Mouse (Mus musculus) stomach, embryonic 16.5 days (tissue): ENCODE data around the gene Cit. TPM values are rescaled to one million over a fixed set of nuclear protein-coding genes. Genes with fewer than 3 reads are reported as not detected.

Experiments used
- ATAC-seq: fragments of 200-750 bp; cut with Nextera tagmentation; 2 replicates; pipeline ENCODE4 v1.8.0; 2017; ENCODE audit warnings: moderate number of reproducible peaks, moderate TSS enrichment; ENCODE audit not compliant: insufficient read depth, low FRiP score
- H3K27ac ChIP-seq: fragments of 300-500 bp; sonication (generic); 2 replicates; pipeline ENCODE4 v1.5.1; 2014; ENCODE audit warnings: low read length
- H3K27me3 ChIP-seq: fragments of 300-500 bp; sonication (generic); 2 replicates; pipeline ENCODE4 v1.6.1; 2014; ENCODE audit warnings: low read length, control low read depth, mixed read lengths; ENCODE audit not compliant: control insufficient read depth, insufficient read depth
- H3K36me3 ChIP-seq: fragments of 300-500 bp; sonication (generic); 2 replicates; pipeline ENCODE4 v1.6.1; 2014; ENCODE audit warnings: low read length; ENCODE audit not compliant: control insufficient read depth, insufficient read depth
- H3K4me1 ChIP-seq: fragments of 300-500 bp; sonication (generic); 2 replicates; pipeline ENCODE4 v1.6.1; 2014; ENCODE audit warnings: low read length, control low read depth, mixed read lengths; ENCODE audit not compliant: control insufficient read depth, insufficient read depth
- H3K4me2 ChIP-seq: fragments of 300-500 bp; sonication (generic); 2 replicates; pipeline ENCODE4 v1.6.1; 2014; ENCODE audit warnings: low read depth, low read length, mixed read lengths
- H3K4me3 ChIP-seq: fragments of 300-500 bp; sonication (generic); replicated peaks from 2 replicates; pipeline ENCODE4 v1.5.1; 2014; ENCODE audit warnings: mild to moderate bottlenecking, low read length
- H3K9ac ChIP-seq: fragments of 300-500 bp; sonication (generic); 2 replicates; pipeline ENCODE4 v1.6.1; 2014; ENCODE audit warnings: low read length
- H3K9me3 ChIP-seq: fragments of 300-500 bp; sonication (generic); replicated peaks from 2 replicates; pipeline ENCODE4 v1.6.1; 2016; ENCODE audit warnings: low read length, control low read depth; ENCODE audit not compliant: control insufficient read depth
- WGBS: fragments of 180-500 bp; shearing (Covaris S2); extraction: QIAGEN DNeasy Blood & Tissue Kit; methylation state at CpG from one replicate; pipeline ENCODE4 v1.1.7; 2014; 5-methylcytosine and 5-hydroxymethylcytosine counted together
- polyA plus RNA-seq: library from polyadenylated mRNA; unstranded; fragments of >200 nt; fragmentation: Nextera tagmentation; extraction: Ambion mirVana; gene quantifications from 2 replicates; pipeline ENCODE4 v1.2.1, GENCODE M21; 2015

Cit gene
- polyA plus RNA-seq, 1 experiment from 2014 or later = 27.9 TPM

- no peak overlapping the region for H3K9ac ChIP-seq
- H3K36me3 ChIP-seq = no peaks in the 10 kb centered on the region
- H3K27me3 ChIP-seq = no peaks in the 10 kb centered on the region
- no peak overlapping the region for H3K27ac ChIP-seq
- no peaks in the 10 kb centered on the region for H3K9me3 ChIP-seq
- peak; percentile 29; the same call in 1 of the 2 replicates for ATAC-seq
- H3K4me3 ChIP-seq = no peak overlapping the region
- peak overlapping the region; percentile 4; the same call in 1 of the 2 replicates for H3K4me2 ChIP-seq
- WGBS = 7% methylated on average over 19 of the region's 19 CpGs
- peaks cover 4% of the 10 kb centered on the region; the same call in 1 of the 2 replicates for H3K4me1 ChIP-seq
These were observed 185.6 kb downstream of the Cit start for GRCm38 (mm10) chr5:116030566-116031189.

GRCm38 (mm10) chr5:116031190-116031577, 186.1 kb downstream of the Cit start:
- H3K9me3 ChIP-seq = no peaks in the 10 kb centered on the region
- H3K4me2 ChIP-seq = 0 out of 2 replicates have a peak overlapping the region, but pooled peaks have one; percentile 4
- no peak overlapping the region for H3K9ac ChIP-seq
- WGBS = 4% methylated on average over 14 of the region's 14 CpGs
- no peak overlapping the region for H3K4me3 ChIP-seq
- peak; percentile 37; the same call in 1 of the 2 replicates for ATAC-seq
- H3K36me3 ChIP-seq = no peaks in the 10 kb centered on the region
- peaks cover 4% of the 10 kb centered on the region; the same call in 1 of the 2 replicates for H3K4me1 ChIP-seq
- H3K27me3 ChIP-seq = no peaks in the 10 kb centered on the region
- no peak overlapping the region for H3K27ac ChIP-seq

- H3K36me3 ChIP-seq = no peaks in the 10 kb centered on the region
- ATAC-seq = no peak
- H3K27ac ChIP-seq = no peak overlapping the region
- no peak overlapping the region for H3K4me2 ChIP-seq
- 67% methylated on average over 16 of the region's 16 CpGs for WGBS
- H3K9ac ChIP-seq = no peak overlapping the region
- no peak overlapping the region for H3K4me3 ChIP-seq
- no peaks in the 10 kb centered on the region for H3K4me1 ChIP-seq
- no peaks in the 10 kb centered on the region for H3K9me3 ChIP-seq
- H3K27me3 ChIP-seq = no peaks in the 10 kb centered on the region
These were observed 191.4 kb downstream of the Cit start for GRCm38 (mm10) chr5:116036465-116036864.

- Histone ChIP-seq H3K4me1 (no peaks in the 10 kb centered on the region), H3K4me2 (no peak overlapping the region), H3K9me3 (no peaks in the 10 kb centered on the region), H3K36me3 (no peaks in the 10 kb centered on the region), H3K4me3 (no peak overlapping the region), H3K27me3 (no peaks in the 10 kb centered on the region), H3K9ac (no peak overlapping the region), H3K27ac (no peak overlapping the region)
- no peak for ATAC-seq
- 49% methylated on average over 12 of the region's 12 CpGs for WGBS
These were observed 192.7 kb downstream of the Cit start for GRCm38 (mm10) chr5:116037731-116038130.

GRCm38 (mm10) chr5:116039706-116040105, 194.6 kb downstream of the Cit start:
- no peak for ATAC-seq
- H3K27me3 ChIP-seq = no peaks in the 10 kb centered on the region
- WGBS = 16% methylated on average over 11 of the region's 11 CpGs
- peak overlapping the region; percentile 29 for H3K4me3 ChIP-seq
- H3K4me1 ChIP-seq = no peaks in the 10 kb centered on the region
- H3K27ac ChIP-seq = no peak overlapping the region
- H3K36me3 ChIP-seq = no peaks in the 10 kb centered on the region
- H3K9ac ChIP-seq = no peak overlapping the region
- H3K4me2 ChIP-seq = peak overlapping the region; percentile 55
- no peaks in the 10 kb centered on the region for H3K9me3 ChIP-seq

- H3K4me1 ChIP-seq = no peaks in the 10 kb centered on the region
- H3K36me3 ChIP-seq = no peaks in the 10 kb centered on the region
- ATAC-seq = no peak
- H3K27ac ChIP-seq = no peak overlapping the region
- H3K4me3 ChIP-seq = no peak overlapping the region
- H3K4me2 ChIP-seq = no peak overlapping the region
- 67% methylated on average over 7 of the region's 7 CpGs for WGBS
- no peak overlapping the region for H3K9ac ChIP-seq
- H3K9me3 ChIP-seq = no peaks in the 10 kb centered on the region
- no peaks in the 10 kb centered on the region for H3K27me3 ChIP-seq
These were observed 197.2 kb downstream of the Cit start for GRCm38 (mm10) chr5:116042241-116042640.

GRCm38 (mm10) chr5:116045581-116045980, 200.5 kb downstream of the Cit start:
- Histone ChIP-seq H3K9ac (no peak overlapping the region), H3K4me1 (no peaks in the 10 kb centered on the region), H3K27me3 (no peaks in the 10 kb centered on the region), H3K4me2 (no peak overlapping the region), H3K27ac (no peak overlapping the region), H3K9me3 (no peaks in the 10 kb centered on the region), H3K4me3 (no peak overlapping the region), H3K36me3 (no peaks in the 10 kb centered on the region)
- no peak for ATAC-seq
- WGBS = 86% methylated on average over 8 of the region's 8 CpGs

- H3K36me3 ChIP-seq = no peaks in the 10 kb centered on the region
- no peak overlapping the region for H3K4me3 ChIP-seq
- no peak overlapping the region for H3K4me2 ChIP-seq
- H3K27me3 ChIP-seq = no peaks in the 10 kb centered on the region
- no peaks in the 10 kb centered on the region for H3K4me1 ChIP-seq
- H3K9me3 ChIP-seq = no peaks in the 10 kb centered on the region
- WGBS = 70% methylated on average over 4 of the region's 4 CpGs
- ATAC-seq = no peak
- H3K9ac ChIP-seq = no peak overlapping the region
- H3K27ac ChIP-seq = no peak overlapping the region
These were observed 201.2 kb downstream of the Cit start for GRCm38 (mm10) chr5:116046246-116046645.

- H3K27me3 ChIP-seq = no peaks in the 10 kb centered on the region
- no peak overlapping the region for H3K27ac ChIP-seq
- H3K4me1 ChIP-seq = no peaks in the 10 kb centered on the region
- no peaks in the 10 kb centered on the region for H3K9me3 ChIP-seq
- H3K4me3 ChIP-seq = no peak overlapping the region
- no peak overlapping the region for H3K4me2 ChIP-seq
- 89% methylated on average over 3 of the region's 3 CpGs for WGBS
- H3K9ac ChIP-seq = no peak overlapping the region
- no peaks in the 10 kb centered on the region for H3K36me3 ChIP-seq
- ATAC-seq = no peak
These were observed 203.2 kb downstream of the Cit start for GRCm38 (mm10) chr5:116048321-116048720.
